Mouse (Mus musculus): Measurements from ENCODE around the gene Tom1l2.

Tom1l2 gene

GRCm38 (mm10) chr11:60264651-60265050, 88.1 kb downstream of the Tom1l2 start:
- DNase-seq (ENCODE audit: low read depth) = no peak

- no peak for DNase-seq (ENCODE audit: low read depth)
Observed at GRCm38 (mm10) chr11:60262396-60262795, 90.3 kb downstream of the Tom1l2 start.

- no peak for DNase-seq (ENCODE audit: low read depth)
Observed at GRCm38 (mm10) chr11:60260743-60261142, 92.0 kb downstream of the Tom1l2 start.

GRCm38 (mm10) chr11:60257696-60258095, 95.0 kb downstream of the Tom1l2 start:
- DNase-seq (ENCODE audit: low read depth) = no peak

GRCm38 (mm10) chr11:60256713-60257112, 96.0 kb downstream of the Tom1l2 start:
- no peak for DNase-seq (ENCODE audit: low read depth)

GRCm38 (mm10) chr11:60256176-60256681, 96.5 kb downstream of the Tom1l2 start:
- no peak for DNase-seq (ENCODE audit: low read depth)

GRCm38 (mm10) chr11:60255639-60256038, 97.1 kb downstream of the Tom1l2 start:
- DNase-seq (ENCODE audit: low read depth) = no peak

- no peak for DNase-seq (ENCODE audit: low read depth)
Observed at GRCm38 (mm10) chr11:60255181-60255580, 97.5 kb downstream of the Tom1l2 start.

GRCm38 (mm10) chr11:60254308-60254707, 98.4 kb downstream of the Tom1l2 start:
- no peak for DNase-seq (ENCODE audit: low read depth)

- no peak for DNase-seq (ENCODE audit: low read depth)
Observed at GRCm38 (mm10) chr11:60253546-60253945, 99.2 kb downstream of the Tom1l2 start.

- peak; percentile 60 for DNase-seq (ENCODE audit: low read depth)
Observed at GRCm38 (mm10) chr11:60250971-60251643, 101.6 kb downstream of the Tom1l2 start.

GRCm38 (mm10) chr11:60249885-60250284, 102.8 kb downstream of the Tom1l2 start:
- DNase-seq (ENCODE audit: low read depth) = no peak

GRCm38 (mm10) chr11:60248596-60249404, 103.9 kb downstream of the Tom1l2 start:
- DNase-seq (ENCODE audit: low read depth) = no peak

- no peak for DNase-seq (ENCODE audit: low read depth)
Observed at GRCm38 (mm10) chr11:60247753-60248550, 104.8 kb downstream of the Tom1l2 start.

- DNase-seq (ENCODE audit: low read depth) = no peak
Observed at GRCm38 (mm10) chr11:60246077-60246476, 106.6 kb downstream of the Tom1l2 start.

- no peak for DNase-seq (ENCODE audit: low read depth)
Observed at GRCm38 (mm10) chr11:60244503-60245143, 108.1 kb downstream of the Tom1l2 start.

GRCm38 (mm10) chr11:60240509-60240908, 112.2 kb downstream of the Tom1l2 start:
- no peak for DNase-seq (ENCODE audit: low read depth)

GRCm38 (mm10) chr11:60235351-60235750, 117.4 kb downstream of the Tom1l2 start:
- DNase-seq (ENCODE audit: low read depth) = no peak

GRCm38 (mm10) chr11:60233235-60233634, 119.5 kb downstream of the Tom1l2 start:
- no peak for DNase-seq (ENCODE audit: low read depth)

GRCm38 (mm10) chr11:60232441-60233058, 120.2 kb downstream of the Tom1l2 start:
- DNase-seq (ENCODE audit: low read depth) = peak; percentile 49

GRCm38 (mm10) chr11:60231951-60232350, 120.8 kb downstream of the Tom1l2 start:
- DNase-seq (ENCODE audit: low read depth) = no peak
